In the genomic region with DNA sequence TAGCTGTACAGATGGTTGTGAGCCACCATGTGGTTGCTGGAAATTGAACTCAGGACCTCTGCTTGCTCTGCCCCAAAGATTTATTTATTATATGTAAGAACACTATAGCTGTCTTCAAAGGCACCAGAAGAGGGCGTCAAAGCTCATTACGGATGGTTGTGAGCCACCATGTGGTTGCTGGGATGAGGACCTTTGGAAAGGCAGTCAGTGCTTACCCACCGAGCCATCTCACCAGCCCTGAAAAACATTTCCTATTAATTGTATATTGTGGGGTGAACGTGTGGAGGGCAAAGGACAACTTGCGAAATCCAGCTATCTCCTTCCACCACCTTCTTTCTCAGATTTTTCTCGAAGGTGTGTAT, we compare ENCODE assay signal across 1 mouse cellular context.
A peak's percentile ranks its signal among the peaks of the same experiment; 100 is the strongest.
TF ChIP-seq lines count a peak whose summit lies in the region.

No protein-coding gene starts in this region.

TF ChIP-seq in CH12.LX, 34 proteins besides CTCF, POLR2A, EP300 and RAD21:
- no peak for TF ChIP-seq USF1 (IDR thresholded peaks at IDR 0.05; ENCODE audit: low read depth, low read length)
- TF ChIP-seq ETS1 (conservative IDR thresholded peaks at IDR 0.05; ENCODE audit: low read depth, low read length): no peak
- TF ChIP-seq MXI1 (IDR thresholded peaks at IDR 0.05; ENCODE audit: low read depth, low read length): no peak; the same call in 1 of the 2 replicates
- no peak for TF ChIP-seq E2F4 (IDR thresholded peaks at IDR 0.05; ENCODE audit: insufficient replicate concordance, low read depth, low read length)
- no peak for TF ChIP-seq RCOR1 (conservative IDR thresholded peaks at IDR 0.05; ENCODE audit: low read depth, low read length)
- peak; percentile 87 for TF ChIP-seq MYC (IDR thresholded peaks at IDR 0.05; ENCODE audit: low read depth, low read length)
- peak; percentile 58; the same call in 1 of the 2 replicates for TF ChIP-seq MAX (IDR thresholded peaks at IDR 0.05; ENCODE audit: low read length)
- TF ChIP-seq UBTF (IDR thresholded peaks at IDR 0.05; ENCODE audit: low read depth, low read length): no peak
- TF ChIP-seq MAFK (IDR thresholded peaks at IDR 0.05; ENCODE audit: insufficient replicate concordance, low read length): no peak
- TF ChIP-seq HCFC1 (IDR thresholded peaks at IDR 0.05; ENCODE audit: low read depth, low read length): no peak
- TF ChIP-seq SMC3 (IDR thresholded peaks at IDR 0.05; ENCODE audit: low read depth, low read length): peak; percentile 39
- no peak for TF ChIP-seq ZKSCAN1 (IDR thresholded peaks at IDR 0.05; ENCODE audit: borderline replicate concordance, low read depth, low read length)
- no peak for TF ChIP-seq TBP (conservative IDR thresholded peaks at IDR 0.05; ENCODE audit: low read depth, low read length)
- TF ChIP-seq MAZ (IDR thresholded peaks at IDR 0.05; ENCODE audit: low read depth, low read length): no peak
- TF ChIP-seq SIN3A (IDR thresholded peaks at IDR 0.05; ENCODE audit: low read length): no peak
- TF ChIP-seq GABPA (IDR thresholded peaks at IDR 0.05; ENCODE audit: insufficient replicate concordance, low read depth, low read length): no peak
- TF ChIP-seq NRF1 (IDR thresholded peaks at IDR 0.05; ENCODE audit: low read depth, low read length): no peak
- no peak for TF ChIP-seq ZC3H11A (IDR thresholded peaks at IDR 0.05; ENCODE audit: low read depth, low read length)
- TF ChIP-seq TCF12 (IDR thresholded peaks at IDR 0.05; ENCODE audit: low read depth, low read length): no peak
- TF ChIP-seq KAT2A (IDR thresholded peaks at IDR 0.05; ENCODE audit: insufficient replicate concordance, low read length): no peak
- TF ChIP-seq PAX5 (IDR thresholded peaks at IDR 0.05; ENCODE audit: low read length): no peak
- TF ChIP-seq CHD2 (IDR thresholded peaks at IDR 0.05; ENCODE audit: low read length): no peak
- TF ChIP-seq NELFE (IDR thresholded peaks at IDR 0.05; ENCODE audit: low read depth, low read length): peak; percentile 13; the same call in 1 of the 2 replicates
- no peak for TF ChIP-seq IRF4 (IDR thresholded peaks at IDR 0.05; ENCODE audit: low read depth, low read length)
- no peak for TF ChIP-seq ZMIZ1 (IDR thresholded peaks at IDR 0.05; ENCODE audit: low read depth, low read length)
- TF ChIP-seq ELF1 (IDR thresholded peaks at IDR 0.05; ENCODE audit: low read depth, low read length): no peak
- no peak for TF ChIP-seq MEF2A (IDR thresholded peaks at IDR 0.05; ENCODE audit: borderline replicate concordance, low read depth, low read length)
